Mouse (Mus musculus) midbrain, embryonic 14.5 days (tissue): Measurements from ENCODE around the gene Mgp. TPM values are rescaled to one million over a fixed set of nuclear protein-coding genes. Genes with fewer than 3 reads are reported as not detected.

Source experiments
- ATAC-seq: fragments of 200-750 bp; cut with Nextera tagmentation; 2 replicates; pipeline ENCODE4 v1.8.0; 2017; ENCODE audit warnings: moderate number of reproducible peaks, moderate library complexity; ENCODE audit not compliant: low FRiP score, low TSS enrichment
- DNase-seq: peaks from one replicate; pipeline ENCODE4 v3.0.0-alpha.2; 2015
- H3K27ac ChIP-seq: fragments of 300-500 bp; sonication (generic); replicated peaks from 2 replicates; pipeline ENCODE4 v1.5.1; 2014; ENCODE audit warnings: mild to moderate bottlenecking, low read depth, low read length, moderate library complexity
- H3K27me3 ChIP-seq: fragments of 300-500 bp; sonication (generic); 2 replicates; pipeline ENCODE4 v1.6.1; 2014; ENCODE audit warnings: low read length, control low read depth, mixed read lengths; ENCODE audit not compliant: control insufficient read depth, insufficient read depth
- H3K36me3 ChIP-seq: fragments of 300-500 bp; sonication (generic); 2 replicates; pipeline ENCODE4 v1.6.1; 2014; ENCODE audit warnings: low read length, control low read depth; ENCODE audit not compliant: control insufficient read depth, insufficient read depth
- H3K4me1 ChIP-seq: fragments of 300-500 bp; sonication (generic); 2 replicates; pipeline ENCODE4 v1.6.1; 2014; ENCODE audit warnings: mild to moderate bottlenecking, antibody characterized with exemption, low read length, control low read depth; ENCODE audit not compliant: control insufficient read depth, insufficient read depth
- H3K4me2 ChIP-seq: fragments of 300-500 bp; sonication (generic); 2 replicates; pipeline ENCODE4 v1.6.1; 2014; ENCODE audit warnings: mild to moderate bottlenecking, low read length, moderate library complexity
- H3K4me3 ChIP-seq: fragments of 300-500 bp; sonication (generic); replicated peaks from 2 replicates; pipeline ENCODE4 v1.5.1; 2014; ENCODE audit warnings: low read depth, low read length
- H3K9ac ChIP-seq: fragments of 300-500 bp; sonication (generic); replicated peaks from 2 replicates; pipeline ENCODE4 v1.6.1; 2014; ENCODE audit warnings: mild to moderate bottlenecking, low read length, moderate library complexity
- H3K9me3 ChIP-seq: fragments of 300-500 bp; sonication (generic); 2 replicates; pipeline ENCODE4 v1.6.1; 2016; ENCODE audit warnings: low read length, control low read depth, mixed read lengths; ENCODE audit not compliant: control insufficient read depth
- WGBS: fragments of 180-500 bp; shearing (Covaris S2); extraction: QIAGEN DNeasy Blood & Tissue Kit; methylation state at CpG from one replicate; pipeline ENCODE4 v1.1.7; 2014; 5-methylcytosine and 5-hydroxymethylcytosine counted together
- polyA plus RNA-seq: library from polyadenylated mRNA; unstranded; fragments of >200 nt; fragmentation: Nextera tagmentation; extraction: Ambion mirVana; gene quantifications from 2 replicates; pipeline ENCODE4 v1.2.1, GENCODE M21; 2014

Mgp gene
- polyA plus RNA-seq, 1 experiment from 2014 or later, result 3.5 TPM

GRCm38 (mm10) chr6:136852348-136852747 lies 23.3 kb downstream of the Mgp start:
- Histone ChIP-seq H3K4me2 (no peak overlapping the region), H3K27me3 (no peaks in the 10 kb centered on the region), H3K9me3 (no peaks in the 10 kb centered on the region), H3K9ac (no peak overlapping the region), H3K4me1 (no peaks in the 10 kb centered on the region), H3K27ac (no peak overlapping the region), H3K36me3 (no peaks in the 10 kb centered on the region), H3K4me3 (no peak overlapping the region)
- ATAC-seq (no peak), DNase-seq (no peak)
- 87% methylated on average over 4 of the region's 4 CpGs for WGBS

- Histone ChIP-seq H3K9ac (no peak overlapping the region), H3K4me3 (no peak overlapping the region), H3K4me1 (no peaks in the 10 kb centered on the region), H3K9me3 (no peaks in the 10 kb centered on the region), H3K36me3 (no peaks in the 10 kb centered on the region), H3K27ac (no peak overlapping the region), H3K27me3 (no peaks in the 10 kb centered on the region), H3K4me2 (no peak overlapping the region)
- 80% methylated on average over 6 of the region's 6 CpGs for WGBS
- no peak for DNase-seq
- no peak for ATAC-seq
These were observed 25.4 kb downstream of the Mgp start for GRCm38 (mm10) chr6:136850267-136850666.

- no peaks in the 10 kb centered on the region for H3K9me3 ChIP-seq
- H3K27ac ChIP-seq, result no peak overlapping the region
- 83% methylated on average over 5 of the region's 5 CpGs for WGBS
- H3K4me3 ChIP-seq, result no peak overlapping the region
- no peak overlapping the region for H3K9ac ChIP-seq
- H3K27me3 ChIP-seq, result no peaks in the 10 kb centered on the region
- no peaks in the 10 kb centered on the region for H3K4me1 ChIP-seq
- H3K36me3 ChIP-seq, result no peaks in the 10 kb centered on the region
- ATAC-seq, result no peak
- no peak overlapping the region for H3K4me2 ChIP-seq
- no peak for DNase-seq
These were observed 26.7 kb downstream of the Mgp start for GRCm38 (mm10) chr6:136848971-136849370.

- no peak for DNase-seq
- Histone ChIP-seq H3K9ac (no peak overlapping the region), H3K9me3 (no peaks in the 10 kb centered on the region), H3K27ac (no peak overlapping the region), H3K4me1 (no peaks in the 10 kb centered on the region), H3K36me3 (no peaks in the 10 kb centered on the region), H3K27me3 (no peaks in the 10 kb centered on the region), H3K4me3 (no peak overlapping the region), H3K4me2 (no peak overlapping the region)
- 86% methylated on average over 8 of the region's 8 CpGs for WGBS
- no peak for ATAC-seq
These were observed 27.2 kb downstream of the Mgp start for GRCm38 (mm10) chr6:136848399-136848798.

GRCm38 (mm10) chr6:136847790-136848189 lies 27.8 kb downstream of the Mgp start:
- no peaks in the 10 kb centered on the region for H3K4me1 ChIP-seq
- H3K4me2 ChIP-seq, result no peak overlapping the region
- H3K27me3 ChIP-seq, result no peaks in the 10 kb centered on the region
- ATAC-seq (no peak), DNase-seq (peak; percentile 35)
- H3K36me3 ChIP-seq, result no peaks in the 10 kb centered on the region
- H3K4me3 ChIP-seq, result no peak overlapping the region
- H3K27ac ChIP-seq, result no peak overlapping the region
- H3K9me3 ChIP-seq, result no peaks in the 10 kb centered on the region
- no peak overlapping the region for H3K9ac ChIP-seq
- 17% methylated on average over 2 of the region's 2 CpGs for WGBS

GRCm38 (mm10) chr6:136847267-136847666 lies 28.4 kb downstream of the Mgp start:
- no peak for ATAC-seq

GRCm38 (mm10) chr6:136845706-136846480 lies 29.7 kb downstream of the Mgp start:
- no peaks in the 10 kb centered on the region for H3K27me3 ChIP-seq
- no peaks in the 10 kb centered on the region for H3K36me3 ChIP-seq
- no peak overlapping the region for H3K27ac ChIP-seq
- no peak overlapping the region for H3K4me3 ChIP-seq
- ATAC-seq, result no peak
- no peaks in the 10 kb centered on the region for H3K9me3 ChIP-seq
- no peak overlapping the region for H3K4me2 ChIP-seq
- H3K9ac ChIP-seq, result no peak overlapping the region
- 78% methylated on average over 5 of the region's 5 CpGs for WGBS
- no peak for DNase-seq
- H3K4me1 ChIP-seq, result no peaks in the 10 kb centered on the region

More at GRCm38 (mm10) chr6:136847267-136847666, 28.4 kb downstream of the Mgp start:
- 97% methylated on average over 3 of the region's 3 CpGs for WGBS
- no peak overlapping the region for H3K4me2 ChIP-seq
- no peak for DNase-seq
- no peak overlapping the region for H3K9ac ChIP-seq
- no peaks in the 10 kb centered on the region for H3K27me3 ChIP-seq
- no peaks in the 10 kb centered on the region for H3K9me3 ChIP-seq
- no peak overlapping the region for H3K4me3 ChIP-seq
- H3K36me3 ChIP-seq, result no peaks in the 10 kb centered on the region
- no peak overlapping the region for H3K27ac ChIP-seq
- H3K4me1 ChIP-seq, result no peaks in the 10 kb centered on the region

- ATAC-seq (no peak), DNase-seq (no peak)
- Histone ChIP-seq H3K4me2 (no peak overlapping the region), H3K9me3 (no peaks in the 10 kb centered on the region), H3K4me1 (no peaks in the 10 kb centered on the region), H3K27ac (no peak overlapping the region), H3K4me3 (no peak overlapping the region), H3K9ac (no peak overlapping the region), H3K27me3 (no peaks in the 10 kb centered on the region), H3K36me3 (no peaks in the 10 kb centered on the region)
- WGBS, result 57% methylated on average over 2 of the region's 2 CpGs
These were observed 30.7 kb downstream of the Mgp start for GRCm38 (mm10) chr6:136844903-136845302.

GRCm38 (mm10) chr6:136837323-136837722 lies 38.3 kb downstream of the Mgp start:
- no peaks in the 10 kb centered on the region for H3K9me3 ChIP-seq
- DNase-seq (no peak), ATAC-seq (no peak)
- 82% methylated on average over 3 of the region's 3 CpGs for WGBS
- no peak overlapping the region for H3K9ac ChIP-seq
- no peaks in the 10 kb centered on the region for H3K27me3 ChIP-seq
- H3K4me3 ChIP-seq, result no peak overlapping the region
- no peaks in the 10 kb centered on the region for H3K4me1 ChIP-seq
- H3K36me3 ChIP-seq, result no peaks in the 10 kb centered on the region
- H3K27ac ChIP-seq, result no peak overlapping the region
- H3K4me2 ChIP-seq, result no peak overlapping the region
